Mouse (Mus musculus): ENCODE data around the gene Inpp4b.

The Inpp4b gene

GRCm38 (mm10) chr8:81342236-81342998, at the start of gene Inpp4b:
Gene Inpp4b, plus strand, starts transcription at chr8:81342556.
- peak; percentile 58 to 71 for DNase-seq (ENCODE audit: low spot score in 2 of 2)

GRCm38 (mm10) chr8:81335250-81335649, 7.1 kb upstream of the Inpp4b start:
- no peak for DNase-seq (ENCODE audit: low spot score in 2 of 2)

- no peak for DNase-seq (ENCODE audit: low spot score in 2 of 2)
These were observed 1.2 kb upstream of the Inpp4b start for GRCm38 (mm10) chr8:81341191-81341590.

- peak; percentile 49 to 78 for DNase-seq (ENCODE audit: low spot score in 2 of 2)
These were observed 643 bp upstream of the Inpp4b start for GRCm38 (mm10) chr8:81341591-81342235.

GRCm38 (mm10) chr8:81342999-81343302, 595 bp downstream of the Inpp4b start:
- DNase-seq (ENCODE audit: low spot score in 2 of 2) = no peak

- no peak for DNase-seq (ENCODE audit: low spot score in 2 of 2)
These were observed 2.9 kb downstream of the Inpp4b start for GRCm38 (mm10) chr8:81345170-81345697.

GRCm38 (mm10) chr8:81349452-81349851, 7.1 kb downstream of the Inpp4b start:
- DNase-seq (ENCODE audit: low spot score in 2 of 2) = peak in 1 of 2 experiments; percentile 34

GRCm38 (mm10) chr8:81353460-81353859, 11.1 kb downstream of the Inpp4b start:
- no peak for DNase-seq (ENCODE audit: low spot score in 2 of 2)

- no peak for DNase-seq (ENCODE audit: low spot score in 2 of 2)
These were observed 15.8 kb downstream of the Inpp4b start for GRCm38 (mm10) chr8:81358108-81358507.

- peak in 1 of 2 experiments; percentile 62 for DNase-seq (ENCODE audit: low spot score in 2 of 2)
These were observed 18.2 kb downstream of the Inpp4b start for GRCm38 (mm10) chr8:81360518-81360917.

- DNase-seq (ENCODE audit: low spot score in 2 of 2) = no peak
These were observed 18.8 kb downstream of the Inpp4b start for GRCm38 (mm10) chr8:81361162-81361561.

GRCm38 (mm10) chr8:81370607-81371006, 28.3 kb downstream of the Inpp4b start:
- DNase-seq (ENCODE audit: low spot score in 2 of 2) = no peak

- DNase-seq (ENCODE audit: low spot score in 2 of 2) = no peak
These were observed 29.5 kb downstream of the Inpp4b start for GRCm38 (mm10) chr8:81371844-81372243.

GRCm38 (mm10) chr8:81374877-81375475, 32.6 kb downstream of the Inpp4b start:
- DNase-seq (ENCODE audit: low spot score in 2 of 2) = no peak

GRCm38 (mm10) chr8:81388953-81389352, 46.6 kb downstream of the Inpp4b start:
- no peak for DNase-seq (ENCODE audit: low spot score in 2 of 2)

- no peak for DNase-seq (ENCODE audit: low spot score in 2 of 2)
These were observed 56.7 kb downstream of the Inpp4b start for GRCm38 (mm10) chr8:81399071-81399470.

- peak; percentile 32 to 46 for DNase-seq (ENCODE audit: low spot score in 2 of 2)
These were observed 57.1 kb downstream of the Inpp4b start for GRCm38 (mm10) chr8:81399501-81399900.

GRCm38 (mm10) chr8:81412707-81413106, 70.4 kb downstream of the Inpp4b start:
- no peak for DNase-seq (ENCODE audit: low spot score in 2 of 2)

- no peak for DNase-seq (ENCODE audit: low spot score in 2 of 2)
These were observed 101.6 kb downstream of the Inpp4b start for GRCm38 (mm10) chr8:81443957-81444356.

- DNase-seq (ENCODE audit: low spot score in 2 of 2) = no peak
These were observed 107.4 kb downstream of the Inpp4b start for GRCm38 (mm10) chr8:81449798-81450197.

- peak in 1 of 2 experiments; percentile 9 for DNase-seq (ENCODE audit: low spot score in 2 of 2)
These were observed 109.7 kb downstream of the Inpp4b start for GRCm38 (mm10) chr8:81452082-81452481.

GRCm38 (mm10) chr8:81454830-81455229, 112.5 kb downstream of the Inpp4b start:
- no peak for DNase-seq (ENCODE audit: low spot score in 2 of 2)

GRCm38 (mm10) chr8:81463762-81464161, 121.4 kb downstream of the Inpp4b start:
- DNase-seq (ENCODE audit: low spot score in 2 of 2) = no peak

All from left cerebral cortex, adult 9 months (tissue).